Mouse (Mus musculus): ENCODE data around the gene Hist2h3b.

- TF ChIP-seq POLR2A (IDR thresholded peaks at IDR 0.05; ENCODE audit: low read depth, low read length) (no peak), CTCF (IDR thresholded peaks at IDR 0.05; ENCODE audit: borderline replicate concordance, insufficient read depth, low read length) (no peak)
Measured at GRCm38 (mm10) chr3:96231758-96232120, 36.7 kb upstream of the Hist2h3b start.

Data from embryonic fibroblast, embryonic 13.5 days (primary cell).